Mouse (Mus musculus) central nervous system, embryonic 11.5 days (tissue): ENCODE measurements around the gene Zfp599. TPM values are rescaled to one million over a fixed set of nuclear protein-coding genes. Genes with fewer than 3 reads are reported as not detected.

Experiments
- polyA plus RNA-seq: library from polyadenylated mRNA; depleted of rRNA; stranded (reverse); fragments of >200 nt; gene quantifications from 2 replicates; pipeline ENCODE4 v1.2.3, GENCODE M21; 2012; rRNA removed

The Zfp599 gene
- polyA plus RNA-seq, result 2.6 and 3.8 TPM in 2 replicates

DNA sequence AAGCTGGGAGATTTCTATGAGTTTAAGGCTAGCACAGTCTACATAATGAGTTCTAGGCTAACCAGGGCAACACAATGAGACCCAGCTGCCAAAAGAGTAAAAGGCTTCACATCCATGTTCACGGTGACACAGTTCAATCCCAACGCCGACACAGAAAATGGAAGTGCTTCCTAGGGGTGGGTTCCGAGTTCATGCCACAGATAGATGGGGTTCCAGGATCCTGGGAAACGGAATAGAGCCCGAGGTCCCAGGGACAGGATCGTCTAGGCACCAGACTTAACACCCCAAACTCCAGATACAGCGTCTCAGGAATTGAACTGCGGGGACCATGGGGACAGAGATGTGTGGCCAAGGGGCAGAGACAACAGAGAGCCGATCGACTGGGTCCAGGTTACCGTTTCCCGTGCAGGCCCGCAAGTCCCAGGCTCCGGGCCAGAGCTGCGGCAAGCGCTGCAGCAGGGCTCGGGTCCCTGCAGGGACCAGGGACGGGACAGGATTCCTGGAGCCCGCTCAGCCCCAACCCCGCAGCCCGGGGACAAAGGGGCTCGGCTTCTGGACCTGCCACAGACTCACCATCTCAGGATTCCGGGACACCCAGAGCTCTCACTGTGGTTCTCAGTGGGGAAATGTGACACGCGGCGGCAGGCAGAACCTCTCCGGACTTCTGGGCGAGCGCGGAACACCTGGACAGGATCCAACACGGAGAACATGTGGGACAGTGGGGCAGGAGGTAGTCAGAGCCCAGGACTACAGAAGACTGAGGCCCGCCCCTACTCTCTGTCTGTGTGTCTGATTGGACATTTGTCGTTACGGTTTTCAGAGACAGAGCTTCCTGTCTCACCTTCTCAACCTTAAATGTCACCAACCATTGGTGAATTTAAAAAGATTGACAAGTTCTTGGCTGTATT lies at the start of gene Zfp599:
Gene Zfp599 (minus strand): TSS at position 712 of the 908 bp plus-strand sequence.

DNA sequence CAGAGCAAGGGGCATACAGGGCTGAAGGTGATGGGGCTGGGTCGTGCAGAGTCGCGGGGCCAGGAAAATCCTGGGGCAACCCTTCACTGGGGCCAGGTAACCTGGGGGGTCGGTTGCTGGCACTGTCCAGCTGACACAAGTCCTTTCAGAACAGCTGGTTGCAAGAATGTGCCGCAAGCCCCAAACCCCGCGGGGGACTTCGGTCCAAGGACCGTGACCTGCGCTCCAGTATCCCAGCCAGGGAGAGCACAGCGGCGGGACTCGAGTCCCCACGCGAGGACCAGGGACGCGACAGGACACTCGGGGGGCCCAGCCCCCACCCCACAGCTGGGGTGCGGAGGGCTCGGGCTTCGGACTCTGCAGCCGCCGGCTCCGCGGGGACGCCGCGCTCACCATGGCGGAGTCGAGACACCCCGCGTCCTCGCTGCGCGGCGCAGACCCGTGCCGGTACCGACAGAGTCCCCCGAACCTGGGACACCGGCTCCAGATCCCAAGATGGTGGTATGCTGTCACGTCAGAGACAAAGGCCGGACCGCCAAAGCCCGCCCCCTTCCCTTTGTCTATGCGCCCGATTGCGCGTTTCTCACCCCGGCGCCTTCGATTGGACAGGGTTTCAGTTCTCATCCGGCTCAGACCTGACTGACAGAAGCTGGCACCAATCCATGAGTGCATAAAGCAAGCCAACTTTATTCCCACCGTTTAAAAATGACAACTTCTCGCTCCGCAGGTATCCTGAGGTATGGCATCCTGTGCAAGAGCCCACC lies 47.6 kb upstream of the Zfp599 start, which contains the start of gene Zfp810:
Gene Zfp810 (minus strand): TSS at position 493 of the 764 bp plus-strand sequence.

DNA sequence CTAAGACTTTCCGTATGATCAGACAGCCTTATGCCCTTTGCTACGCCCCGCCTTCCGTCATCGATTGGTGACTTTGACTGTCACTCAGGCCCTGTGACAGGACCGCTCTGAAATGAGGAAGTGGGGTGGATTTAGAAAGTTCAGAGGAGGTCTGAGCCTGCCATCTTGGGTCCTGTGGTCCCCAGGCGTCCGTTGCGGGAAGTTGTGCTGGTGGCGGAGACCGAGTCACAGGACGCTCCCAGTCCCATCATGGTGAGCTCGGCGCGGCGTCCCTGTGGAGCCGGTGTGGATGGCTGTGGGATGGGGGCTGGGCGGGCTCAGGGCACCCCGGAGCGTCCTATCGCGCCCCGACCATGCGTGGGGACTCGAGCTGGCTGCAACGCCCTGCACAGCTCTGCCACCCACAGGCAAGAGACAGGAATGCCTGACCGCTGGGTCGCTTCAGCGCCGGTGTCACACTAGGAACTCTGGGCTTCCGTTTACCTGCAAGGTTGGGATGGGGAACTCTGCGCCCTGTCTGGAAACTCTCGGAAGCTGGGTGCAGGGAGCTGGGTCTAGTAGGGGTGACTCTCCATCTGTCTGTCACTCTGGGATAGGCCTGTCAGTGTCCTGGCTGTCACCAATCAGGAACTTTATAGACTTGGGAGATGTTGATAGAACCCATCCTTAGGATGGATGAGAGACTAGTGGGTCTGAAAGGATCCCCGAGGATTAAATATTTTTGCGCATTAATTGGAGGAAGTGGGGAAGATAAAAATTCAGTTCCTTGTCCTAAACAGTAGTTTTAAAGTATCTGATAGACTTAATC lies 33.9 kb downstream of the Zfp599 start, which contains the start of gene Zfp809:
Gene Zfp809 (plus strand): TSS at position 134 of the 808 bp plus-strand sequence.

Other genes starting within 250 kb of the Zfp599 start
- gene Elavl3, start 207.9 kb downstream of the Zfp599 start, polyA plus RNA-seq, result 84.7 and 86.4 TPM in 2 replicates
- gene Gm49318, start 188.6 kb downstream of the Zfp599 start, polyA plus RNA-seq, result 0.08 and 0.12 TPM in 2 replicates
- 35.9 and 38.7 TPM in 2 replicates for gene Zfp653, start 188.5 kb downstream of the Zfp599 start, polyA plus RNA-seq
- gene Ecsit, start 174.5 kb downstream of the Zfp599 start, polyA plus RNA-seq, result 19.9 and 30.4 TPM in 2 replicates
- gene Cnn1, start 160.7 kb downstream of the Zfp599 start, polyA plus RNA-seq, result 5.0 and 11.5 TPM in 2 replicates
- gene Elof1, start 142.7 kb downstream of the Zfp599 start, polyA plus RNA-seq, result 142 and 147 TPM in 2 replicates
- gene Acp5, start 124.2 kb downstream of the Zfp599 start, polyA plus RNA-seq, result 27.3 and 32.4 TPM in 2 replicates
- gene Pigyl, start 103.0 kb downstream of the Zfp599 start, polyA plus RNA-seq, result 49.8 and 79.8 TPM in 2 replicates
- gene Zfp872, start 71.8 kb downstream of the Zfp599 start, polyA plus RNA-seq, result 0.12 and 0.17 TPM in 2 replicates
- gene Zfp809, start 34.2 kb downstream of the Zfp599 start, polyA plus RNA-seq, result 10.3 and 12.2 TPM in 2 replicates
- gene Zfp810, start 47.8 kb upstream of the Zfp599 start, polyA plus RNA-seq, result 37.2 and 44.6 TPM in 2 replicates
- gene Anln, start 129.3 kb upstream of the Zfp599 start, polyA plus RNA-seq, result 34.2 and 39.0 TPM in 2 replicates
- gene 9530077C05Rik, start 151.6 kb upstream of the Zfp599 start, polyA plus RNA-seq, result 4.9 and 5.9 TPM in 2 replicates
- gene Gm17545, start 194.4 kb upstream of the Zfp599 start, polyA plus RNA-seq, result not detected in 2 replicates
- gene Rp9, start 209.8 kb upstream of the Zfp599 start, polyA plus RNA-seq, result 67.0 and 75.1 TPM in 2 replicates
- gene Bbs9, start 215.8 kb upstream of the Zfp599 start, polyA plus RNA-seq, result 14.2 and 15.6 TPM in 2 replicates